14 mouse cellular contexts compared by ENCODE assay signal in genomic region chr6:108466061-108466531, GRCm38 (mm10).
DNase-seq lines count a peak whose midpoint lies in the region; ATAC-seq and TF ChIP-seq lines count a peak whose summit lies in the region.
"Had no signal": no experiment of that assay in that cellular context is flagged by ENCODE, and none has a peak within 500 bp of the region (broad histone marks: within the 10 kb centered on the region; RNA-seq: fewer than 3 reads in every experiment).

No protein-coding gene starts in this region.

- H3K4me2 ChIP-seq in forebrain, embryonic 15.5 days (replicated peaks): no peak overlapping the region

- peak; percentile 94 for ATAC-seq in granulocyte monocyte progenitor cell, adult 5-6 weeks (replicated peaks; ENCODE audit: poor library complexity, severe bottlenecking)
- no peak for ATAC-seq in forebrain, embryonic 15.5 days (replicated peaks)
- ATAC-seq: forebrain, embryonic 16.5 days had no signal

- H3K27me3 ChIP-seq in kidney, adult 2 months (replicated peaks; ENCODE audit: control insufficient read depth, insufficient read depth, low read length): no peaks in the 10 kb centered on the region
- no peaks in the 10 kb centered on the region for H3K27me3 ChIP-seq in forebrain, embryonic 15.5 days
- H3K27me3 ChIP-seq in cerebellum, adult 2 months (ENCODE audit: control insufficient read depth, insufficient read depth, low read length): no peaks in the 10 kb centered on the region

- no peak for TF ChIP-seq POLR2A in kidney, adult 2 months (IDR thresholded peaks at IDR 0.05; ENCODE audit: low read depth, low read length)
- TF ChIP-seq POLR2A in cerebellum, adult 2 months (IDR thresholded peaks at IDR 0.05; ENCODE audit: borderline replicate concordance, insufficient read depth, low read length): no peak

- peaks cover 2% of the 10 kb centered on the region; the same call in 1 of the 2 replicates for H3K36me3 ChIP-seq in kidney, adult 2 months (ENCODE audit: control insufficient read depth, insufficient read depth, low read length)
- H3K36me3 ChIP-seq in forebrain, embryonic 15.5 days: no peaks in the 10 kb centered on the region

- H3K27ac ChIP-seq in kidney, adult 2 months (ENCODE audit: insufficient read depth, low read depth, low read length): 0 out of 2 replicates have a peak overlapping the region, but pooled peaks have one; percentile 24
- H3K27ac ChIP-seq in forebrain, embryonic 15.5 days (replicated peaks): no peak overlapping the region
- H3K27ac ChIP-seq in cerebellum, adult 2 months (ENCODE audit: insufficient read depth, low read length): no peak overlapping the region

- H3K9me3 ChIP-seq in forebrain, embryonic 15.5 days: no peaks in the 10 kb centered on the region

- no peak overlapping the region for H3K4me3 ChIP-seq in kidney, adult 2 months (ENCODE audit: insufficient read depth, low read depth, low read length)
- no peak overlapping the region for H3K4me3 ChIP-seq in forebrain, embryonic 15.5 days
- no peak overlapping the region for H3K4me3 ChIP-seq in cerebellum, adult 2 months (replicated peaks; ENCODE audit: insufficient read depth, low read depth, low read length)

- peaks cover 28% of the 10 kb centered on the region; the same call in 1 of the 2 replicates for H3K4me1 ChIP-seq in kidney, adult 2 months (ENCODE audit: control insufficient read depth, insufficient read depth, low read length)
- no peaks in the 10 kb centered on the region for H3K4me1 ChIP-seq in forebrain, embryonic 15.5 days
- H3K4me1 ChIP-seq in cerebellum, adult 2 months (ENCODE audit: control insufficient read depth, insufficient read depth, low read length): no peaks in the 10 kb centered on the region

- H3K9ac ChIP-seq in forebrain, embryonic 15.5 days (replicated peaks): no peak overlapping the region

- peak; percentile 55 for DNase-seq in kidney, adult 2 months
- DNase-seq in kidney, adult 8-10 months: no peak
- DNase-seq in lung, postnatal 14 days: peak; percentile 14
- peak; percentile 68 for DNase-seq in thymus, postnatal 0 days (ENCODE audit: low spot score)
- DNase-seq in layer of hippocampus, adult 18-20 months (ENCODE audit: low spot score in 2 of 2): no peak
- no peak for DNase-seq in cerebellum, adult 2 months
- DNase-seq: adrenal gland, postnatal 10 days; cerebellum, postnatal 36 days; heart, postnatal 10 days; midbrain, embryonic 14.5 days; retina, postnatal 1 day had no signal

- TF ChIP-seq CTCF in kidney, adult 2 months (conservative IDR thresholded peaks at IDR 0.05; ENCODE audit: insufficient read depth, insufficient read length, low read depth, low read length): no peak
- no peak for TF ChIP-seq CTCF in cerebellum, adult 2 months (IDR thresholded peaks at IDR 0.05; ENCODE audit: borderline replicate concordance, insufficient read depth, low read depth, low read length)

- 52% methylated on average over 8 of the region's 8 CpGs for WGBS in kidney, adult 2 months
- 91% methylated on average over 8 of the region's 8 CpGs for WGBS in forebrain, embryonic 15.5 days
- WGBS in cerebellum, adult 2 months: 86% methylated on average over 8 of the region's 8 CpGs

Comparison
In these comparisons a context has a peak if more than half of its experiments do, and no peak if none do; other contexts are left out.
1. DNase-seq: peak in kidney, adult 2 months (single experiment), lung, postnatal 14 days (single experiment) and thymus, postnatal 0 days (single experiment); none in kidney, adult 8-10 months (0 of 2), layer of hippocampus, adult 18-20 months (0 of 2) and cerebellum, adult 2 months (0 of 2).